Mouse (Mus musculus): ENCODE results near the gene Iah1. TPM values are rescaled to one million over a fixed set of nuclear protein-coding genes. Genes with fewer than 3 reads are reported as not detected.
A peak's percentile ranks its signal among the peaks of the same experiment; 100 is the strongest.

The Iah1 gene
- polyA plus RNA-seq, 1 experiment from 2014 or later: 91.3 TPM

GRCm38 (mm10) chr12:21298856-21299255 is 17.3 kb upstream of the Iah1 start:
- no peaks in the 10 kb centered on the region for H3K9me3 ChIP-seq (ENCODE audit: control insufficient read depth)
- no peaks in the 10 kb centered on the region for H3K4me1 ChIP-seq (replicated peaks; ENCODE audit: control insufficient read depth, insufficient read depth, low read length)
- no peak overlapping the region for H3K4me2 ChIP-seq (replicated peaks; ENCODE audit: low read depth)
- no peak overlapping the region for H3K4me3 ChIP-seq (ENCODE audit: low read depth, low read length)
- WGBS: 97% methylated on average over 11 of the region's 11 CpGs
- H3K9ac ChIP-seq (ENCODE audit: low read depth, low read length): no peak overlapping the region
- ATAC-seq: no peak
- no peak for TF ChIP-seq CTCF (IDR thresholded peaks at IDR 0.05; ENCODE audit: low read depth)
- H3K27ac ChIP-seq (ENCODE audit: low read depth, low read length): no peak overlapping the region
- H3K36me3 ChIP-seq (ENCODE audit: control insufficient read depth, insufficient read depth): peaks cover 73% of the 10 kb centered on the region
- H3K27me3 ChIP-seq (replicated peaks; ENCODE audit: control insufficient read depth, insufficient read depth, low read length): no peaks in the 10 kb centered on the region

DNA sequence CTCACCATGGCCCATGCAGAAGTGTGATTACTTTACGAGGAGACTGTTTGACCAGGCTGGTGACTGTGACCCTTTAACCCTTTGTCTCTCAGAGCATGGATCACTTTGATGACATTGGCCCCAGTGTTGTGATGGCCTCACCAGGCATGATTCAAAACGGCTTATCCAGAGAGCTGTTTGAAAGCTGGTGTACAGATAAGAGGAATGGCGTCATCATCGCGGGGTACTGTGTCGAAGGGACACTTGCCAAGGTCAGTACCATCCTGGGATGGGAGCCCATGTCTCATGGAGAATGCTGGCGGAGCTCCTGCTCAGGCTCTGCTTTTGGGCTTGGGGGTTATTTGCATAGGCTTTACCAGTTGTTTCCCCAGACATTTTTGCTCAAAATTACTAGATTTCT is 14.9 kb upstream of the Iah1 start:
- no peak overlapping the region for H3K4me3 ChIP-seq (ENCODE audit: low read depth, low read length)
- no peak for ATAC-seq
- H3K4me2 ChIP-seq (replicated peaks; ENCODE audit: low read depth): no peak overlapping the region
- H3K27ac ChIP-seq (ENCODE audit: low read depth, low read length): no peak overlapping the region; the same call in 1 of the 2 replicates
- TF ChIP-seq CTCF (IDR thresholded peaks at IDR 0.05; ENCODE audit: low read depth): no peak
- no peak overlapping the region for H3K9ac ChIP-seq (ENCODE audit: low read depth, low read length)
- H3K4me1 ChIP-seq (replicated peaks; ENCODE audit: control insufficient read depth, insufficient read depth, low read length): no peaks in the 10 kb centered on the region
- H3K36me3 ChIP-seq (ENCODE audit: control insufficient read depth, insufficient read depth): peaks cover 70% of the 10 kb centered on the region
- no peaks in the 10 kb centered on the region for H3K27me3 ChIP-seq (replicated peaks; ENCODE audit: control insufficient read depth, insufficient read depth, low read length)
- 72% methylated on average over 7 of the region's 7 CpGs for WGBS
- no peaks in the 10 kb centered on the region for H3K9me3 ChIP-seq (ENCODE audit: control insufficient read depth)

DNA sequence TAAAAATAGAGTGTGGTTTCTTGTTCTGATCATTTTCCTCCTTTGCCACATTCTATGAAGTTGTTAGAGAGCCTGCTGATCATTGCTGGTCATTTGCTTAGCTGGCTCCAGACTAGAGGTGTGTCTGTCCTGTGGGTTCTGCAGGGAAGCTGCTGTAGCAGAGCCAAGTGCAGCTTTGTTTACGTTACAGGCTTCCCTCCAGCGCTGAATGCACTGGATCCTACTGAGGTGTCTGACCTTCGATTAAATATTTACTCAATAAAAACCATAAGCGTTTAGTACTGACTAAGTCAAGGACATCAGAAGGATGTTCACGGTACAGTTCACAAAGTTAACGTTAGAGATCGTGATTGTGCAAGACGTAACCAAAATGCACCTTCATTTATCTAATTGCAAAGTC is 14.3 kb upstream of the Iah1 start:
- WGBS: 29% methylated on average over 8 of the region's 8 CpGs
- no peak overlapping the region for H3K4me2 ChIP-seq (replicated peaks; ENCODE audit: low read depth)
- TF ChIP-seq CTCF (IDR thresholded peaks at IDR 0.05; ENCODE audit: low read depth): no peak
- H3K27ac ChIP-seq (ENCODE audit: low read depth, low read length): peak overlapping the region; percentile 58; the same call in 1 of the 2 replicates
- H3K4me1 ChIP-seq (replicated peaks; ENCODE audit: control insufficient read depth, insufficient read depth, low read length): no peaks in the 10 kb centered on the region
- peaks cover 70% of the 10 kb centered on the region for H3K36me3 ChIP-seq (ENCODE audit: control insufficient read depth, insufficient read depth)
- ATAC-seq: no peak
- no peak overlapping the region for H3K4me3 ChIP-seq (ENCODE audit: low read depth, low read length)
- no peaks in the 10 kb centered on the region for H3K27me3 ChIP-seq (replicated peaks; ENCODE audit: control insufficient read depth, insufficient read depth, low read length)
- H3K9me3 ChIP-seq (ENCODE audit: control insufficient read depth): no peaks in the 10 kb centered on the region
- H3K9ac ChIP-seq (ENCODE audit: low read depth, low read length): no peak overlapping the region

GRCm38 (mm10) chr12:21302361-21302783 is 13.8 kb upstream of the Iah1 start:
- 38% methylated on average over 5 of the region's 5 CpGs for WGBS
- Histone ChIP-seq H3K27me3 (replicated peaks; ENCODE audit: control insufficient read depth, insufficient read depth, low read length) (no peaks in the 10 kb centered on the region), H3K9ac (ENCODE audit: low read depth, low read length) (no peak overlapping the region), H3K27ac (ENCODE audit: low read depth, low read length) (no peak overlapping the region), H3K4me2 (replicated peaks; ENCODE audit: low read depth) (no peak overlapping the region), H3K9me3 (ENCODE audit: control insufficient read depth) (no peaks in the 10 kb centered on the region), H3K36me3 (ENCODE audit: control insufficient read depth, insufficient read depth) (peaks cover 70% of the 10 kb centered on the region), H3K4me1 (replicated peaks; ENCODE audit: control insufficient read depth, insufficient read depth, low read length) (no peaks in the 10 kb centered on the region), H3K4me3 (ENCODE audit: low read depth, low read length) (no peak overlapping the region)
- ATAC-seq: peak; percentile 63
- peak; percentile 37 for TF ChIP-seq CTCF (IDR thresholded peaks at IDR 0.05; ENCODE audit: low read depth)

DNA sequence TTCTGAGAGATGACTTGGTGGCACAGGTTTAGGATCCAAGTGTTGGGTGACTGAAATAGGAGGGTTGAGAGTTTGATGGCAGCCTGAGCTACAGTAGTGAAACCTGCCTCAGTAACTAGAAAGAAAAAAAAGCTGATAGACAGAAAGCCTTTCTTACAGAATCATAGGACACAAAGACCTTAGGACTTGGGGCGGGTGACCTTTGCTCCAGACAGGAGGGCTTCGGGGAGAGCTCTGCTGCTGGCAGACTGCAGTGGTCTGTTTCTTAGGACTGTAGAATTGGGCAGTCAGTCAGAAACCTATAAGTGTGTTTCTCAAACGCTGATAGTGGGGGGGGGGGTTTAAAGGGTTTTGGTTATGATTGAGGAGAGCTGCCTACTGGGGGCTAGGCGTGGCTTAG is 10.4 kb upstream of the Iah1 start:
- H3K36me3 ChIP-seq (ENCODE audit: control insufficient read depth, insufficient read depth): peaks cover 76% of the 10 kb centered on the region
- TF ChIP-seq CTCF (IDR thresholded peaks at IDR 0.05; ENCODE audit: low read depth): no peak
- H3K27me3 ChIP-seq (replicated peaks; ENCODE audit: control insufficient read depth, insufficient read depth, low read length): no peaks in the 10 kb centered on the region
- no peak overlapping the region for H3K27ac ChIP-seq (ENCODE audit: low read depth, low read length)
- no peaks in the 10 kb centered on the region for H3K4me1 ChIP-seq (replicated peaks; ENCODE audit: control insufficient read depth, insufficient read depth, low read length)
- H3K4me2 ChIP-seq (replicated peaks; ENCODE audit: low read depth): no peak overlapping the region
- no peak overlapping the region for H3K9ac ChIP-seq (ENCODE audit: low read depth, low read length)
- ATAC-seq: no peak
- H3K4me3 ChIP-seq (ENCODE audit: low read depth, low read length): no peak overlapping the region
- no peaks in the 10 kb centered on the region for H3K9me3 ChIP-seq (ENCODE audit: control insufficient read depth)
- 87% methylated on average over 4 of the region's 4 CpGs for WGBS

DNA sequence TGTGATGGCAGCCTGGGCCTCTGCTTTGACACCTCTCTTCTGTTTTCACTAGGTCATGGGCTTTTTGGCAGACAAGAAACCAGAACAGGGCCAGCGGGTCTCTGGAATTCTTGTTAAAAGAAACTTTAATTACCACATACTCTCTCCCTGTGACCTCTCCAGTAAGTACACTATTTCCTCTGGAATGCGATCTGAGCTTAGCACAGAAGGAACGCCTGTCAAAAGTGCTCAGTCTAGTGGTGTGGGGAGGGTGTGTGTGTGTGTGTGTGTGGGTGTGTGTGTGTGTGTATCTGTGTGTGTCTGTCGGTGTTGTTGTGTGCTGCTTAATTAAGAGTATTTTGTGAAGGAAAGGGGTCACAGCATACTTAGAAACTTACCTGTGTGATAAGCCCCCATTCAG is 9.5 kb upstream of the Iah1 start:
- H3K36me3 ChIP-seq (ENCODE audit: control insufficient read depth, insufficient read depth): peaks cover 79% of the 10 kb centered on the region

DNA sequence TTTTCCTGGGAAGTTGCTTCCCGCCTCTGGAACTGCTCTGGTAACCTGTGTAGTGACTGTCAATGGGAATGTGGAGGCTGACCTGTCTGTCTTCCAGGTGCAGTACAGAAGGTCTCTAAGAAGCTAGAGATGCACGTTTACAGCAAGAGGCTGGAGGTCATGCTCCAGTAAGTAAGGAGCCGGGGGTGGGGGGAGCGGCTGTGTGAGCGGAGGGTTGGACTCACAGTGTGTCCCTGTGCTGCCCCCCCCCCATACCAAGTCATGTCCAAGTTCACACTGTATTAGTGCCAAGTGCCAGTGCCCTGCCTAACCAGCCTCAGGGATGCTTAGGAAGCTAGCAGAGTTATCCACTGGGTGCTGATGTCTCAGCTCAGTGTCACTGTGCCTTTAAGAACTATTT is 4.0 kb upstream of the Iah1 start:
- Histone ChIP-seq H3K27ac (ENCODE audit: low read depth, low read length) (no peak overlapping the region), H3K36me3 (ENCODE audit: control insufficient read depth, insufficient read depth) (peaks cover 75% of the 10 kb centered on the region), H3K4me2 (replicated peaks; ENCODE audit: low read depth) (no peak overlapping the region), H3K9ac (ENCODE audit: low read depth, low read length) (no peak overlapping the region), H3K4me1 (replicated peaks; ENCODE audit: control insufficient read depth, insufficient read depth, low read length) (peaks cover 2% of the 10 kb centered on the region; the same call in 1 of the 2 replicates), H3K9me3 (ENCODE audit: control insufficient read depth) (no peaks in the 10 kb centered on the region), H3K4me3 (ENCODE audit: low read depth, low read length) (no peak overlapping the region), H3K27me3 (replicated peaks; ENCODE audit: control insufficient read depth, insufficient read depth, low read length) (no peaks in the 10 kb centered on the region)
- no peak for TF ChIP-seq CTCF (IDR thresholded peaks at IDR 0.05; ENCODE audit: low read depth)
- ATAC-seq: no peak
- 81% methylated on average over 5 of the region's 5 CpGs for WGBS

More for the DNA sequence above, 9.5 kb upstream of the Iah1 start:
- Histone ChIP-seq H3K27ac (ENCODE audit: low read depth, low read length) (no peak overlapping the region), H3K9me3 (ENCODE audit: control insufficient read depth) (no peaks in the 10 kb centered on the region), H3K27me3 (replicated peaks; ENCODE audit: control insufficient read depth, insufficient read depth, low read length) (no peaks in the 10 kb centered on the region), H3K9ac (ENCODE audit: low read depth, low read length) (no peak overlapping the region), H3K4me1 (replicated peaks; ENCODE audit: control insufficient read depth, insufficient read depth, low read length) (no peaks in the 10 kb centered on the region), H3K4me3 (ENCODE audit: low read depth, low read length) (no peak overlapping the region), H3K4me2 (replicated peaks; ENCODE audit: low read depth) (no peak overlapping the region)
- no peak for TF ChIP-seq CTCF (IDR thresholded peaks at IDR 0.05; ENCODE audit: low read depth)
- 92% methylated on average over 4 of the region's 4 CpGs for WGBS
- no peak for ATAC-seq
